Mouse (Mus musculus) gonadal fat pad, adult 2 months (tissue): ENCODE results near the gene Lect2. TPM values are rescaled to one million over a fixed set of nuclear protein-coding genes. Genes with fewer than 3 reads are reported as not detected.

Experiments
- DNase-seq: peaks from one replicate; pipeline ENCODE4 v3.0.0-alpha.2; 2012; ENCODE audit warnings: low read depth
- polyA plus RNA-seq: library from polyadenylated mRNA; depleted of rRNA; stranded (reverse); fragments of >200 nt; gene quantifications from 2 replicates; pipeline ENCODE4 v1.2.3, GENCODE M21; 2012; rRNA removed

Gene Lect2
- 0.27 TPM in 1 of 2 replicates, not detected in the other for polyA plus RNA-seq

- no peak for DNase-seq
Observed at GRCm38 (mm10) chr13:56548401-56548800, at the start of gene Lect2. Gene Lect2, minus strand, starts transcription at chr13:56548502.

GRCm38 (mm10) chr13:56597296-56597695 is 49.0 kb upstream of the Lect2 start:
- DNase-seq = no peak

- no peak for DNase-seq
Observed at GRCm38 (mm10) chr13:56595246-56595645, 46.9 kb upstream of the Lect2 start.

- no peak for DNase-seq
Observed at GRCm38 (mm10) chr13:56593961-56594391, 45.7 kb upstream of the Lect2 start.

GRCm38 (mm10) chr13:56593196-56593595 is 44.9 kb upstream of the Lect2 start:
- no peak for DNase-seq

GRCm38 (mm10) chr13:56591939-56592338 is 43.6 kb upstream of the Lect2 start:
- DNase-seq = no peak

GRCm38 (mm10) chr13:56591191-56591590 is 42.9 kb upstream of the Lect2 start:
- DNase-seq = no peak

- DNase-seq = no peak
Observed at GRCm38 (mm10) chr13:56590202-56590601, 41.9 kb upstream of the Lect2 start.

GRCm38 (mm10) chr13:56588454-56589117 is 40.3 kb upstream of the Lect2 start:
- DNase-seq = no peak

GRCm38 (mm10) chr13:56586046-56586445 is 37.7 kb upstream of the Lect2 start:
- DNase-seq = no peak

GRCm38 (mm10) chr13:56582720-56583119 is 34.4 kb upstream of the Lect2 start:
- no peak for DNase-seq

GRCm38 (mm10) chr13:56581961-56582434 is 33.7 kb upstream of the Lect2 start:
- no peak for DNase-seq

- no peak for DNase-seq
Observed at GRCm38 (mm10) chr13:56581512-56581911, 33.2 kb upstream of the Lect2 start.

- DNase-seq = no peak
Observed at GRCm38 (mm10) chr13:56580450-56580849, 32.1 kb upstream of the Lect2 start.

GRCm38 (mm10) chr13:56578097-56578496 is 29.8 kb upstream of the Lect2 start:
- DNase-seq = no peak

- DNase-seq = no peak
Observed at GRCm38 (mm10) chr13:56575701-56576321, 27.5 kb upstream of the Lect2 start.

- DNase-seq = no peak
Observed at GRCm38 (mm10) chr13:56575074-56575473, 26.8 kb upstream of the Lect2 start.

GRCm38 (mm10) chr13:56571645-56572044 is 23.3 kb upstream of the Lect2 start:
- DNase-seq = no peak

GRCm38 (mm10) chr13:56566336-56566735 is 18.0 kb upstream of the Lect2 start:
- DNase-seq = no peak

- no peak for DNase-seq
Observed at GRCm38 (mm10) chr13:56563075-56563474, 14.8 kb upstream of the Lect2 start.

GRCm38 (mm10) chr13:56561129-56561528 is 12.8 kb upstream of the Lect2 start:
- DNase-seq = no peak

GRCm38 (mm10) chr13:56559841-56560370 is 11.6 kb upstream of the Lect2 start:
- DNase-seq = no peak

GRCm38 (mm10) chr13:56558811-56559210 is 10.5 kb upstream of the Lect2 start:
- DNase-seq = no peak
